Mouse (Mus musculus): ENCODE data around the gene Tyrobp.

DNA sequence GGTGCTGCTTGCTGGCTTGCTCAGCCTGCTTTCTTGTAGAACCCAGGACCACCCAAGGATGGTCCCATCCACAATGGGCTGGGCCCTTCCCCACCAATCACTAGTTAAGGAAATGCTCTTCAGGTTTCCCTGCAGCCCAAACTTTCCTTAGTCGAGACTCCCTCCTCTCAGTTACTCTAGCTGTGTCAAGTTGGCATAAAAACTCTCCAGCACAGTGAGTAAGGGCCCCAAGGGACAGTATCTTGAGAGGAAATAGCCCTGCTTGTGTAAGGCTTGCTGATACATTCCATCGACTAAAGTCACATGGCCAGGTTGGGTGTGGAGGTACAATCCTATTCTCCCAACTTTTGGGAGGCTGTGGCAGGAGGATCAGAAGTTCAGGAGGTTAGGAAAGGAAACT, 16.6 kb downstream of the Tyrobp start:
- TF ChIP-seq GATA2 (IDR thresholded peaks at IDR 0.05; ENCODE audit: borderline replicate concordance, low read depth, low read length) (no peak), TAL1 (conservative IDR thresholded peaks at IDR 0.05; ENCODE audit: low read depth, low read length) (no peak), CTCF (IDR thresholded peaks at IDR 0.05; ENCODE audit: low read depth, low read length) (no peak)

All from G1E (cell line).